Mouse (Mus musculus) heart, postnatal 4 days (tissue): ENCODE results near the gene Il16. TPM values are rescaled to one million over a fixed set of nuclear protein-coding genes. Genes with fewer than 3 reads are reported as not detected.

Experiments
- DNase-seq: peaks from one replicate; pipeline ENCODE4 v3.0.0; 2021
- total RNA-seq, 2 experiments: library from RNA; stranded (reverse); gene quantifications; 2 replicates each; pipeline ENCODE4 v1.2.3; 2021

The Il16 gene
- total RNA-seq, result 1 to 10 TPM; 4.5 to 5.5 TPM

DNA sequence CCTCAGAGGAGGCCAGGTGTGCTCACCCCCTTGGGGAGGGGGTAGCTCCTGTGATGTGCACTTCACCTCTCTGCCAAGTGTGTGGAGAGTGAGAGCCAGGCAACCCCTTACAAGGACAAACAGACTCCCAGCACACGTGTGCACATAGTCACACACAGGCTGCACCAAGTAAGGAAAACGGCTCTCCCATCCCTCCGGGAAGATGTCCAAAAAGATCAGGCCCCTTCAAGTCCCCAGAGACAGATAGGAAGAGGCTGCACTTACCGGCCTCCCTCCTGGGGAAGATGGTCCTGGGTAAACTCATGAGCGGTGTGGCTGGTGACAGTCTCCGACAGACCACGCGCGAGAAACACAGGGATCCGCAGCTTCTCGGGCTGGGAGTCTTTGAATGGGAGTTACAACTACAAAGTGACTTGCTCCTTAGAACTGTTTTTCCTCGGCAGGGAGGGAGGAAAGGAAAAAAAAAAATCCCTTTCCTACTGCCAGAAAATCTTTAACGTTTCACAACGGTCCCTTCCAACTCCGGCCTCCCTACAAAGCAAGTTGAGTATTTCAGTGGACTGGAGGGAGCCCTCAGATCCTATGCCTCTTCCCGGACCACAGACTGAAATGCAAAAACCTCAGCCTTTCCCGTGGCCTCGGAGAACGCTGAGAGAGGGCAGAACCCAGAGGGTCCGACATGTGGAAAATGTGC is at the start of gene Il16:
Il16 (minus strand) TSS at position 314 of the 694 bp plus-strand sequence.
- no peak for DNase-seq

- DNase-seq, result peak; percentile 61
Measured at GRCm38 (mm10) chr7:83794705-83795104, 49.2 kb upstream of the Il16 start, which contains the start of gene Cfap161. Gene Cfap161, minus strand, starts transcription at chr7:83794880.

- no peak for DNase-seq
Measured at GRCm38 (mm10) chr7:83794006-83794683, 48.6 kb upstream of the Il16 start.

GRCm38 (mm10) chr7:83780881-83781280 is 35.4 kb upstream of the Il16 start:
- no peak for DNase-seq

- DNase-seq, result peak; percentile 34
Measured at GRCm38 (mm10) chr7:83780026-83780425, 34.5 kb upstream of the Il16 start.

- no peak for DNase-seq
Measured at GRCm38 (mm10) chr7:83779028-83779427, 33.5 kb upstream of the Il16 start.

GRCm38 (mm10) chr7:83778516-83778915 is 33.0 kb upstream of the Il16 start:
- DNase-seq, result no peak

GRCm38 (mm10) chr7:83774721-83775120 is 29.2 kb upstream of the Il16 start:
- peak; percentile 40 for DNase-seq

DNA sequence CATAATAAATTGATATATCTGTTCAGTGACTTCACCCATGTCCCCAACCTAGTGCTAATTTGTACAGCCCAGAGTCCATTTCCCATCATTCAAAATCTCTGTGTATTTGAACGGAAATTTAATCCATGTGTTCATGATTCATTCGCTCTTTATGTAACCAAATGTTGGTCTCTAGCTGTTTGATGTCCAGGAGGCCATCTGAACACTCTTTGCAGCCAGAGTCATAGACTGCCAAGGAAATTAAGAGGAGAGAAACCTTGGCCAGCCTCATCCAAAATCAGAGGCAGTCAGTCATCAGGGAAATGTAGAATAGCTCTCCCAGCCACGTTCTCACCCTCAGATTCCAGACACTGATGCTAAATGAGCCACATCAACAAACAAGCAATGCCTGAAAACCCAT is 18.1 kb upstream of the Il16 start:
- DNase-seq, result no peak

- no peak for DNase-seq
Measured at GRCm38 (mm10) chr7:83762336-83762735, 16.8 kb upstream of the Il16 start.

- no peak for DNase-seq
Measured at GRCm38 (mm10) chr7:83751055-83751454, 5.5 kb upstream of the Il16 start.

- DNase-seq, result no peak
Measured at GRCm38 (mm10) chr7:83748405-83748804, 2.9 kb upstream of the Il16 start.

- no peak for DNase-seq
Measured at GRCm38 (mm10) chr7:83746107-83746687, 671 bp upstream of the Il16 start.

DNA sequence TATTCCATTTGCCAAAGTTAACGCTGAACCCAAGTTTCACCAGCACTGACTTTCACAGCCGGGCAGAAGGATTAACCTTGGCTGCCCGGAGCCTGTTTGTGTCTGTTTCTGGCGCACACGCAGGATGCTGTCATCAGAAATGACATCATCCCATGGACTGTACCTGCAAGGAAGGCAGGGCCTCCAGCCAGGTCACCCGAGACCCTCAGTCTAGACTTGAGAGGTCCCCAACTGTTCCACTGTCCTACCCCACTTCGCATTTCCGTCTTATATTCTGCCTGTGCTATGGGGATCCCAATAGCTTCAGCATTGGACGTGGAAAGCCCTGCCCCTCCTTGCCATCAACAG is 487 bp downstream of the Il16 start:
- no peak for DNase-seq

DNA sequence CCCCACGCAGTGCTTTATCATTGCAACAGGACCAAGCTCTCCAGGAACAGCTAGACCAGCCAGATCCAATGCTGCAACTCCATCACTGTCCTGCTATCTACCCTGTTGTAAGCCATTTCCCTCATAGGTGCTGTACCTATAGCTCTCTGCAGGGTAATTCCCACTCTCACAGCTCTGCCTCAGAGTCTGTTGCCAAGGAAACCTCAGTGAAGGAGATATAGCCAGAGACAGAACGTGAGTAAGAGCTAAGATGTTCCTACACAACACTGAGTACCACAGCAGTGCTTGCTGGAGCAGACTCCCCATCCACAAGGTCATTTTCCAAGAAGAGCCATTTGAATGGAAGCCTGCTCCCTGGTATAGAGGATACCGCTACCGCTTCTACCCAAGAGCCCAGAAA is 1.3 kb downstream of the Il16 start:
- DNase-seq, result no peak

GRCm38 (mm10) chr7:83742690-83743089 is 2.8 kb downstream of the Il16 start:
- no peak for DNase-seq

- no peak for DNase-seq
Measured at GRCm38 (mm10) chr7:83742026-83742425, 3.5 kb downstream of the Il16 start.

DNA sequence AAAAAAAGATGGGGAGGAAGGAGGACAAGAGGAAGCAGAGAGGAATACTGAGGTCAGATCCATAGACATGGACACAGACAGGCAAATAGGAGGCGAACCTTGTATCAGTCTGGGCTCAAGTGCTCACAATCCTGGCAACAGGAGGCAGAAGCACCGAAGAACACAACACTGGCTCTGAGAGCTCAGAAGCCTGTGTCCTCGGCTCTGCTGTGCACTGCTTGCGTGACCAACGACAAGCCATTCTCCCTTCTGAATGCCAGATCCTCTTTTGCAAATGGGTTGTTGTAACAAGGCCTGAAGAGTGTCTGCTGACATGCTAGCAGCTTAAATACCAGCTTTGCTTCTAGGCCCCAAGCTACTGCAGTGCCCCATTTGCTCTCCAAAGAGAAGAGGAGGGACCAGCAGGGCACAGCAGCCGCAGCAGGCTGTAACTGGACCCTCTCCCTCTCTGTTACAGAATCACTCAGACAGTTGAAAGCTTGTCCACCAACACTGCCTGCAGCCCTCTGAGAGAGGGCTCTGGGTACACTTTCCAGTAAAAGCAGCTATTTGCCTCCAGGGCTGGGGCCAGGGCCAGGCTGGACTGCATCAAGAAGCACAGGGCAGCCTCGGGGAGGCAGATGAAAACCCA is 5.7 kb downstream of the Il16 start:
- no peak for DNase-seq

DNA sequence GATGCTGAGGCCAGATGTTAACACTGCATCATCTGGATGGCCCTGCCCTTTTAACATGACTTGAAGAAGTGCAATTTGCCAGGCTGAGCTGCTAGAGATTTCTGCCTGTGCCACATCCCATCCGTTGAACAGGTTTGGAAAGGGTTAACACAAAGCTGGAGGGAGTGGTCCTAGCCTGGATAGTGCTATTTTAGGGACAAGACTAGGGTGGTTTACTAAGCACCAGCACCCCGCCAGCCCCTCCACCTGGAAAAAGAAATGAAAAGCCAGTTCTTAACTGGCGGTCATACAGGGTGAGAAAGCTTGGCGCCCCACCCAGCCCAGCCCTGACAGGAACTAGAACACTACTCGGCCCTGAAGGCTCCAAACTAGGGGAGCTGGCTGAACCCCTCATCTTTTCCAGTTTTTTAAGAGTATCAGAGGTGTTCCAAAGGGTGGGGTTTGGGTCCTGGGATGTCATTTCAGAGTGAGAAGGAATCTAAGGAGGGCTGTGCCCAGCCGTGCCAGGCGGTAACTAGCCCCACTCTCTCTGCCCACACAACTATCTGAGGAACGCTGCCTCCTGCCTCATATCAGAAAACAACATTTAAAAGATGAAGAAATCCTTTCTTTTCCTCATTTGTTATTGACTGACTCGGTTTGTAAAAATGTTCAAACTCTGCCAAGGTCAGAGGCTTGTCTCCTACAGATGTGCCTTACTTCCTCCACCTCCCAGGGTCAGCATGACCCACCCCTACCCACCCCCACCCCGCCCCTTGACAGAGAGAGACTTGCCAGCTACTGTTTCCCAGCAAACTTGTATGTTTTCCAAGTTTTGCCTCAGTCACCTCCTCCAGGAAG is 6.7 kb downstream of the Il16 start:
- no peak for DNase-seq

- DNase-seq, result no peak
Measured at GRCm38 (mm10) chr7:83737914-83738490, 7.5 kb downstream of the Il16 start.

DNA sequence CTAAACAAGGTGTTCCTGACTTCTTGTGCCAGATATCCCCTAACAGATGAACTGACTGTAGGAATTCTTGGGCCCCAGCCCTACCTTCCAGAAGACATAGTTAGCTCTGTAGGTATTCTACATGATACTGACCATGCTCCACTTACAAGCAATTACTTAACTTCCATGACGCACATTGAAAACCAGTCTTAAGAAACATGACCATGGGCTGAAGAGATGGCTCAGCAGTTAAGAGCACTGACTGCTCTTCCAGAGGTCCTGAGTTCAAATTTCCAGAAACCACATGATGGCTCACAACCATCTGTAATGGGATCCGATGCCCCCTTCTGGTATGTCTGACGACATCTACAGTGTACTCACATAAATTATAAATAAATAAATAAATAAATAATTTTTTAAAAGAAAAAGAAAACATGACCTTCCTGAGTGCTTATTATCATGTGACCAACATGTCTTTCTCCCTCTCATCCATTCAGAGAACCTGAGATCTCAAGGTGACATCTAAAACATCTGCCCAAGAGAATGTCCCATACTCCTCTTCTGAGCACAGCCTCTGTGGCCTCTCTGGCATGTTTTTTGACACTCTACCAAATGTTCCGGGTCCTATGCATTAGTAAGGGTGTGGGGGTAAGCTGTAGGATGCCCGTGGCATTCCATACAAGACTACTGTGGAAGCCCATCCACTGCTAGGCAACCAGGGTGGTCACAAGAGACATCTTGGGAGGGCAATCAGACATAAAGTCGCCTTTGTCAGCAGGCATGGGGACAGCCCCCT is 9.0 kb downstream of the Il16 start:
- no peak for DNase-seq
